Mouse (Mus musculus): ENCODE results near the gene Prokr2. TPM values are rescaled to one million over a fixed set of nuclear protein-coding genes. Genes with fewer than 3 reads are reported as not detected.
"Not testable (repeated sequence)": the region's sequence is repeated elsewhere in the genome, so short reads cannot be mapped to it uniquely, and the experiment has no call there.

Gene Prokr2
- polyA plus RNA-seq, 1 experiment from 2014 or later: 0.02 TPM

GRCm38 (mm10) chr2:132317178-132317577, 68.1 kb downstream of the Prokr2 start:
- no peaks in the 10 kb centered on the region for H3K27me3 ChIP-seq (ENCODE audit: insufficient read depth, low read length)
- no peak overlapping the region for H3K27ac ChIP-seq (ENCODE audit: low read depth)
- no peaks in the 10 kb centered on the region for H3K4me1 ChIP-seq (ENCODE audit: insufficient read depth)
- no peak for TF ChIP-seq EP300 (IDR thresholded peaks at IDR 0.05; ENCODE audit: low read depth)
- TF ChIP-seq CTCF (IDR thresholded peaks at IDR 0.05; ENCODE audit: low read depth): no peak
- 78% methylated on average over 1 of the region's 1 CpGs for WGBS (ENCODE audit: insufficient replicate concordance)
- no peak for ATAC-seq
- no peak overlapping the region for H3K4me3 ChIP-seq (ENCODE audit: low read depth, low read length)
- H3K9me3 ChIP-seq (ENCODE audit: low read length): no peaks in the 10 kb centered on the region
- H3K9ac ChIP-seq (replicated peaks): no peak overlapping the region
- H3K36me3 ChIP-seq (replicated peaks; ENCODE audit: insufficient read depth, low read length): no peaks in the 10 kb centered on the region
- no peak for DNase-seq
- no peak overlapping the region for H3K4me2 ChIP-seq (ENCODE audit: low read depth, low read length)

GRCm38 (mm10) chr2:132316041-132316808, 69.0 kb downstream of the Prokr2 start:
- H3K4me2 ChIP-seq (ENCODE audit: low read depth, low read length): no peak overlapping the region
- no peak overlapping the region for H3K4me3 ChIP-seq (ENCODE audit: low read depth, low read length)
- no peak overlapping the region for H3K27ac ChIP-seq (ENCODE audit: low read depth)
- TF ChIP-seq EP300 (IDR thresholded peaks at IDR 0.05; ENCODE audit: low read depth) (no peak), CTCF (IDR thresholded peaks at IDR 0.05; ENCODE audit: low read depth) (peak; percentile 91)
- no peaks in the 10 kb centered on the region for H3K4me1 ChIP-seq (ENCODE audit: insufficient read depth)
- H3K9ac ChIP-seq (replicated peaks): no peak overlapping the region
- WGBS (ENCODE audit: insufficient replicate concordance): 40% methylated on average over 8 of the region's 8 CpGs
- no peaks in the 10 kb centered on the region for H3K9me3 ChIP-seq (ENCODE audit: low read length)
- ATAC-seq (no peak), DNase-seq (peak; percentile 65)
- H3K36me3 ChIP-seq (replicated peaks; ENCODE audit: insufficient read depth, low read length): no peaks in the 10 kb centered on the region
- H3K27me3 ChIP-seq (ENCODE audit: insufficient read depth, low read length): no peaks in the 10 kb centered on the region

GRCm38 (mm10) chr2:132314057-132314456, 71.2 kb downstream of the Prokr2 start:
- H3K4me1 ChIP-seq (ENCODE audit: insufficient read depth); H3K9me3 ChIP-seq (ENCODE audit: low read length); DNase-seq; H3K4me3 ChIP-seq (ENCODE audit: low read depth, low read length); H3K36me3 ChIP-seq (replicated peaks; ENCODE audit: insufficient read depth, low read length); ATAC-seq; H3K27ac ChIP-seq (ENCODE audit: low read depth); H3K4me2 ChIP-seq (ENCODE audit: low read depth, low read length); H3K27me3 ChIP-seq (ENCODE audit: insufficient read depth, low read length); H3K9ac ChIP-seq (replicated peaks): not testable (repeated sequence)
- 81% methylated on average over 8 of the region's 8 CpGs for WGBS (ENCODE audit: insufficient replicate concordance)

GRCm38 (mm10) chr2:132313568-132313967, 71.7 kb downstream of the Prokr2 start:
- no peak for ATAC-seq
- 80% methylated on average over 2 of the region's 2 CpGs for WGBS (ENCODE audit: insufficient replicate concordance)

GRCm38 (mm10) chr2:132312616-132313015, 72.6 kb downstream of the Prokr2 start:
- Histone ChIP-seq H3K9ac (replicated peaks) (no peak overlapping the region), H3K4me2 (ENCODE audit: low read depth, low read length) (no peak overlapping the region), H3K9me3 (ENCODE audit: low read length) (no peaks in the 10 kb centered on the region), H3K4me3 (ENCODE audit: low read depth, low read length) (no peak overlapping the region), H3K27me3 (ENCODE audit: insufficient read depth, low read length) (no peaks in the 10 kb centered on the region), H3K27ac (ENCODE audit: low read depth) (no peak overlapping the region), H3K36me3 (replicated peaks; ENCODE audit: insufficient read depth, low read length) (peaks cover 5% of the 10 kb centered on the region), H3K4me1 (ENCODE audit: insufficient read depth) (no peaks in the 10 kb centered on the region)
- TF ChIP-seq CTCF (IDR thresholded peaks at IDR 0.05; ENCODE audit: low read depth) (no peak), EP300 (IDR thresholded peaks at IDR 0.05; ENCODE audit: low read depth) (no peak)
- no peak for DNase-seq
- 71% methylated on average over 5 of the region's 5 CpGs for WGBS (ENCODE audit: insufficient replicate concordance)
- ATAC-seq: no peak

More at GRCm38 (mm10) chr2:132313568-132313967, 71.7 kb downstream of the Prokr2 start:
- Histone ChIP-seq H3K27me3 (ENCODE audit: insufficient read depth, low read length) (no peaks in the 10 kb centered on the region), H3K4me2 (ENCODE audit: low read depth, low read length) (no peak overlapping the region), H3K36me3 (replicated peaks; ENCODE audit: insufficient read depth, low read length) (no peaks in the 10 kb centered on the region; the same call in 1 of the 2 replicates), H3K9ac (replicated peaks) (no peak overlapping the region), H3K27ac (ENCODE audit: low read depth) (no peak overlapping the region), H3K9me3 (ENCODE audit: low read length) (no peaks in the 10 kb centered on the region), H3K4me3 (ENCODE audit: low read depth, low read length) (no peak overlapping the region), H3K4me1 (ENCODE audit: insufficient read depth) (no peaks in the 10 kb centered on the region)
- no peak for TF ChIP-seq EP300 (IDR thresholded peaks at IDR 0.05; ENCODE audit: low read depth)
- TF ChIP-seq CTCF (IDR thresholded peaks at IDR 0.05; ENCODE audit: low read depth): no peak
- DNase-seq: no peak

- DNase-seq (no peak), ATAC-seq (no peak)
- no peak overlapping the region for H3K9ac ChIP-seq (replicated peaks)
- H3K4me2 ChIP-seq (ENCODE audit: low read depth, low read length): no peak overlapping the region
- no peaks in the 10 kb centered on the region for H3K4me1 ChIP-seq (ENCODE audit: insufficient read depth)
- no peaks in the 10 kb centered on the region for H3K9me3 ChIP-seq (ENCODE audit: low read length)
- H3K4me3 ChIP-seq (ENCODE audit: low read depth, low read length): no peak overlapping the region
- no peak overlapping the region for H3K27ac ChIP-seq (ENCODE audit: low read depth)
- H3K27me3 ChIP-seq (ENCODE audit: insufficient read depth, low read length): no peaks in the 10 kb centered on the region
- 82% methylated on average over 6 of the region's 6 CpGs for WGBS (ENCODE audit: insufficient replicate concordance)
- no peak for TF ChIP-seq CTCF (IDR thresholded peaks at IDR 0.05; ENCODE audit: low read depth)
- no peak for TF ChIP-seq EP300 (IDR thresholded peaks at IDR 0.05; ENCODE audit: low read depth)
- H3K36me3 ChIP-seq (replicated peaks; ENCODE audit: insufficient read depth, low read length): peaks cover 25% of the 10 kb centered on the region
Measured at GRCm38 (mm10) chr2:132309398-132309930, 75.8 kb downstream of the Prokr2 start.
